Mouse (Mus musculus): ENCODE data around the gene Dbil5. TPM values are rescaled to one million over a fixed set of nuclear protein-coding genes. Genes with fewer than 3 reads are reported as not detected.

Dbil5 gene
- polyA plus RNA-seq (2015; fragmentation: Nextera tagmentation; extraction: Ambion mirVana), result 0.38 and 0.79 TPM in 2 replicates

DNA sequence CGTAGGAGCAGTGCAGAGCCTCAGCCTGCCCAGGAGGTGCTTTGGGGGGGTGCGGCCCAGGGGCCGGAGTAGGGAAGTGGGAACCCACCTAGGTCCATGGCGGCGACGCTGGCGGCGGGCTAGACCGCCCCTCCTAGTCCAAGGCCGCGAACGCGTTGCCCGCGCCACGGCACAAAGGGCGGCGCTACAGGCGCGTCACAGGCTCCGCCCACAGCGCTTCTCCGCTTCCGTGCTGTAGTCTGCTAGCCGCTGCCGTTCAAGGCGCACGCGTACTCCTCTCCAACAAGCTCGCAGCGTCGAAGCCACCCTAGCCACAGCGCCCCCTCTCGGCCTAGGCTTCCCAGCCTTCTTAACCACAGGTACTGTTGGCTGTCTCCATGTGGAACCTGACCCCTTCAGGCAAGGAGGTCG is at the start of gene Dbil5, which contains the start of gene Gemin4:
Dbil5 (plus strand) TSS at position 219 of the 411 bp plus-strand sequence.
Gemin4 (minus strand) TSS at position 275 of the 411 bp plus-strand sequence.
- under 1% methylated on average over 27 of the region's 35 CpGs for WGBS
- Histone ChIP-seq H3K27ac (replicated peaks) (peak within 1 kb of the TSS; percentile 91), H3K9ac (replicated peaks) (peak within 1 kb of the TSS; percentile 94), H3K9me3 (replicated peaks) (no peaks in the 10 kb centered on the region), H3K4me3 (replicated peaks) (peak within 1 kb of the TSS; percentile 68), H3K4me2 (peak within 1 kb of the TSS; percentile 78), H3K27me3 (replicated peaks) (no peaks in the 10 kb centered on the region), H3K36me3 (peaks cover 37% of the 10 kb centered on the region), H3K4me1 (peaks cover 14% of the 10 kb centered on the region)
- peak; percentile 98 for ATAC-seq (ENCODE audit: low FRiP score)

DNA sequence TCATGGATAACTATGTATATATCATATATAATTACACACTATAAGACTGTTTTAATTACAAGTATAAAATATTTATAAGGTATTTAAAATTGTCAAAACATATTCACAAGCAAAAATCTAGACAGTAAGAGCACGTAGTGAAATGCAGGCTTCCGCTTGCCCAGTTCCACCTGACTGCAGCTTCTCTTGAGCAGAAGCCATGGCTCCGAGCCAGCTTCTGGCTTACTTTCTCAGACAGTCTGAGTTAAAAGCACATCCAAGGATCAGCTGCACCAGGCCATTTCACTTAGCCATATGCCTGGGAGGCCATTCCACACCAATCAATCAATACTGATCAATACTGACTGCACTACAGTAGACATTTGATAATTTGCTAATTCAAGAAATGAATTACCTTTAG is 48.4 kb upstream of the Dbil5 start:
- WGBS, result 80% methylated on average over 3 of the region's 3 CpGs
- Histone ChIP-seq H3K4me2 (no peak overlapping the region), H3K9me3 (replicated peaks) (no peaks in the 10 kb centered on the region), H3K4me1 (0 out of 2 replicates have a peak, but pooled peaks cover 5% of the 10 kb centered on the region), H3K36me3 (peaks cover 30% of the 10 kb centered on the region), H3K9ac (replicated peaks) (no peak overlapping the region), H3K4me3 (replicated peaks) (no peak overlapping the region), H3K27ac (replicated peaks) (no peak overlapping the region), H3K27me3 (replicated peaks) (no peaks in the 10 kb centered on the region)
- ATAC-seq (ENCODE audit: low FRiP score), result no peak

DNA sequence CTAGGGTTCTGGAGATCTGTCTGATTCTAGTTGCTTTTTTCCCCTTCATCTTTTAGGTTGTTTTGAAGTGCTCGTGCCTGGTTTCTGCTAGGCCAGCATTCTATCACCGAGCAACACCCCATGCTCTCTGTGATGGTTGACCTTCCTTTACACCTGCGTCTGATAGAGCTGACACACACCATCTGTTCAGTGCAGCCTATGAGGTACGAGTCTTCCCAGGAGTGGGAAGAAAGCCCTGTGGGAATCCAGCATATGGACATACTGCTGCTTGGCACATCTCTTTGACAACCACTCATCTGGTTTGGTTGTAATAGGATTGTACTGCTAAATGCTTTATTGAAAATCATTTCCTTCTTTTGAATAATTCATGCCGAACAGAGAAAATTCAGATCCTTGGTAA is 47.2 kb upstream of the Dbil5 start:
- Histone ChIP-seq H3K27me3 (replicated peaks) (no peaks in the 10 kb centered on the region), H3K4me1 (0 out of 2 replicates have a peak, but pooled peaks cover 5% of the 10 kb centered on the region), H3K9me3 (replicated peaks) (no peaks in the 10 kb centered on the region), H3K9ac (replicated peaks) (no peak overlapping the region), H3K4me2 (no peak overlapping the region), H3K27ac (replicated peaks) (no peak overlapping the region), H3K4me3 (replicated peaks) (no peak overlapping the region), H3K36me3 (peaks cover 25% of the 10 kb centered on the region)
- no peak for ATAC-seq (ENCODE audit: low FRiP score)
- 59% methylated on average over 5 of the region's 5 CpGs for WGBS

DNA sequence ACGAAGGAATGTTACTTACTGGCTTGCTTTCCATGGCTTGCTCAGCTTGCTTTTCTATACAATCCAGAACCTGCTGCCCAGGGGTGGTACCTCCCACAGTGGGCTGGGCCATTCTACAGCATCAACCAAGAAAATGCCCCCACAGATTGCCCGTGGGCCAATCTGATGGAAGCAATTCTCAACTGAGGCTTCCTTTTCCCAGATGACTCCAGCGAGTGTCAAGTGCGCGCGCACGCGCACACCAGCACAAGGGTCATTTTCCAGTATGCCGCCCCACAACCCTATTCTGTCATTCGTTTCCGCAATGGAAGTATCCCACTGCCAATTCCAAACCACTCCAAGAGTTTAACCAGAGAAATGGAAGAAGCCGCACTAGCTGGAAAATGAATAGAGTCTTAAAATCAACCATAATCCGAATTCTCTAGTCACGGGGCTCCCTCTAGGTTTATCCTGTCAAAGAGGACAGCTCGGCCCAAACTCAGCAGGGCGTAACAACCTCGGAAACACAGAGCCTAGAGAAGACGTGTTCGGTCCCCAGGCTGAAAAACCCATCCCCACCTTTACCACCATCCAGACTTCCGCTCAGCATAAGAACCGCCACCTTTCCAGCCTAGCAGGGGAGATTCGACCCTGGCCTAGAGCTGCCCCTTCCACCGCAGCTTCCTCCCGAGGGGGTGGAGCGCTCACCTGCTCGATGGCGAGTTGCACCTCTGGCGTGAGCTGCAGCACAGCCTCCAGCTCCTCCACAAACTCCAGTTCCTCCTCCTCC is 38.5 kb upstream of the Dbil5 start:
- Histone ChIP-seq H3K9ac (replicated peaks) (peak overlapping the region; percentile 81), H3K4me3 (replicated peaks) (peak overlapping the region; percentile 94), H3K4me1 (peaks cover 18% of the 10 kb centered on the region), H3K9me3 (replicated peaks) (no peaks in the 10 kb centered on the region), H3K4me2 (peak overlapping the region; percentile 90), H3K36me3 (peaks cover 4% of the 10 kb centered on the region; the same call in 1 of the 2 replicates), H3K27me3 (replicated peaks) (no peaks in the 10 kb centered on the region), H3K27ac (replicated peaks) (peak overlapping the region; percentile 85)
- WGBS, result 1% methylated on average over 28 of the region's 28 CpGs
- peak; percentile 85 for ATAC-seq (ENCODE audit: low FRiP score)

DNA sequence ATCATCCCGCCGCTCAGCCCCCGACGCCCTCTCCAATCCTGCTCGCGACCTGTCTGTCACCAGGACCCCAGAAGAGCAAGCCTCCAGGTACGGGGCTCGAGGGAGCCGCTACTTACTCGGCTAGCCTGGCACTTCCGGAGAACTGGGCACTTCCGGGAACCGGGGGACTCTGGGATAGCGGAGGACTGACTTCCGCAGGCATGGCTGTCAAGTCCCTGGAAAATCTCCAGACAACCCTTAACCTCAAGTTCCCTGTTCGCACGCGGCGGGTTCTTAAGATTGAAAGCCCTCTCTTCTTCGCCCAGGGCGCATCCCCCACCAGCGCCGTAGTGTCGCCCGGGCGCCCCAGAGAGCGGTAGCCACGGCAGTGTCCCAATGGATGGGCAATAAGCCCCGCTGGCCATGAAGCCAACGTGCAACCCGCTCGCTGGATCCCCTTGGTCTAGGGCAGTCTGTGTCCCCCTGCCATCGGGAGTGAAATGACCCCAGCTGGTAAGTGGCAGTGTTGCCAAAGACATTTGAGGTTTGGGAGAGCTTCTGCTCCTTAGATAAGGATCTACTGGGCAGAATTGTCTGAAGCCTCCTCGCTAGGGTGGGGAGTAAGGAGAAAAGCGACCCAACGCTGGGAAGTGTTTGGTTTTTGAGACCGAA is 37.8 kb upstream of the Dbil5 start, which contains the start of the genes Vps53 and Fam57a:
Vps53 (minus strand) TSS at position 153 of the 651 bp plus-strand sequence.
Fam57a (plus strand) TSS at position 177 of the 651 bp plus-strand sequence.
- Histone ChIP-seq H3K27ac (replicated peaks) (peak within 1 kb of the TSS; percentile 85), H3K4me2 (peak within 1 kb of the TSS; percentile 90), H3K4me3 (replicated peaks) (peak within 1 kb of the TSS; percentile 94), H3K9ac (replicated peaks) (peak within 1 kb of the TSS; percentile 81), H3K36me3 (peaks cover 4% of the 10 kb centered on the region; the same call in 1 of the 2 replicates), H3K9me3 (replicated peaks) (no peaks in the 10 kb centered on the region), H3K27me3 (replicated peaks) (no peaks in the 10 kb centered on the region), H3K4me1 (peaks cover 18% of the 10 kb centered on the region)
- under 1% methylated on average over 37 of the region's 37 CpGs for WGBS
- peak; percentile 94 for ATAC-seq (ENCODE audit: low FRiP score)

DNA sequence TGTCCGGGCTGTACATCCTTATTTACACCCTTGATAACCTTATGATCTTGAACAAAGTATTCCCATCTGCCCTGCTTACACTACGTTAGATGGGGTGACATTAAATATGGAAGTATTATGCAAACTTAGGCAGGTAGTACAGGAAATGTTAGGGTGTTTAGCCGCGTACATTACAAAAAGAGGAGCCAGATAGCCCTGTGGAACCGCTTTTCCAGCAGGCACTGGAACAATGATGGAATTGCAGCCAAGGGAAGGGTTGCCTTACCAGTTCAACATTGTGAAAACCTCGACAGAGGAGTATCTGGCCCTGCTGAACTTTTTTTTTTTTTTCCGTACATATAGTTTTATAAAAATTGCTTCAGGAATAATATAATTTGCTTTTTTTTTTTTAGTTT is 37.3 kb upstream of the Dbil5 start:
- peak overlapping the region; percentile 94 for H3K4me3 ChIP-seq (replicated peaks)
- ATAC-seq (ENCODE audit: low FRiP score), result no peak
- peak overlapping the region; percentile 81 for H3K9ac ChIP-seq (replicated peaks)
- WGBS, result 22% methylated on average over 7 of the region's 7 CpGs
- H3K36me3 ChIP-seq, result peaks cover 4% of the 10 kb centered on the region; the same call in 1 of the 2 replicates
- peak overlapping the region; percentile 85 for H3K27ac ChIP-seq (replicated peaks)
- no peaks in the 10 kb centered on the region for H3K27me3 ChIP-seq (replicated peaks)
- peaks cover 18% of the 10 kb centered on the region for H3K4me1 ChIP-seq
- no peaks in the 10 kb centered on the region for H3K9me3 ChIP-seq (replicated peaks)
- peak overlapping the region; percentile 90 for H3K4me2 ChIP-seq

DNA sequence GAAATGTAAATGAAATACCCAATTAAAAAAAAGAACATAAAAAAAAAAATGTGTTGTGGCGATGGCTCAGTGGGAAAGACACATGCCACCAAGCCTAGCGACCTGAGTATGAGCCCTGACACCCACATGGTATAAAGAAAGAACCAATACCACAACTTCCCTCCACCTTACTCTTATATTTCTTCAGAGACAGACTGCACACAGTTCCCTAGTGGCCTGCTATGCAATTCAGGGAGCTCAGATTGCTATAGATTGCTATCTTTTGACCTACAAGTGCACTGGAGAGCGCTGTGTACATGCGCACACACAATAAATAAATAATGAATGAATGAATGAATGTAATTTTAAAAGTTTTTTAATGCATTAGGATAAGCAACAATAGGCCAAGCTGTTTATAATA is 33.7 kb upstream of the Dbil5 start:
- no peak for ATAC-seq (ENCODE audit: low FRiP score)
- H3K9ac ChIP-seq (replicated peaks), result no peak overlapping the region
- peaks cover 5% of the 10 kb centered on the region for H3K4me1 ChIP-seq
- H3K4me3 ChIP-seq (replicated peaks), result no peak overlapping the region
- H3K9me3 ChIP-seq (replicated peaks), result no peaks in the 10 kb centered on the region
- H3K27me3 ChIP-seq (replicated peaks), result no peaks in the 10 kb centered on the region
- no peak overlapping the region for H3K4me2 ChIP-seq
- 87% methylated on average over 4 of the region's 4 CpGs for WGBS
- no peak overlapping the region for H3K27ac ChIP-seq (replicated peaks)
- H3K36me3 ChIP-seq, result no peaks in the 10 kb centered on the region

DNA sequence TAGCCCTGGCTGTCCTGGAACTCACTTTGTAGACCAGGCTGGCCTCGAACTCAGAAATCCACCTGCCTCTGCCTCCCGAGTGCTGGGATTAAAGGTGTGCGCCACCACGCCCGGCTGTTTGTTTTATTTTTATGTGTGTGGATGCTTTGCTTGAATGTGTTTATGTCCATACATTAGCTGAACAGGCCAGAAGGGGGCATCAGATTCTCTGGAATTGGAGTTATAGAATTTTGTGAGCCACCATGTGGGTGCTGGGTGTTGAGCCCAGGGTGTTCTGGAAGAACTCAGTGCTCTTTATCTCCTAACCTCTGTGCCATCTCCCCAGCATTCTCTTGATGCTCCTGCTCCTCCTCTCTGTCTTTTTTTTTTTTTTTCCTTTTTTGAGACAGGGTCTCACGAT is 30.5 kb upstream of the Dbil5 start:
- Histone ChIP-seq H3K27ac (replicated peaks) (no peak overlapping the region), H3K4me2 (no peak overlapping the region), H3K36me3 (no peaks in the 10 kb centered on the region), H3K4me3 (replicated peaks) (no peak overlapping the region), H3K27me3 (replicated peaks) (no peaks in the 10 kb centered on the region), H3K9me3 (replicated peaks) (no peaks in the 10 kb centered on the region), H3K9ac (replicated peaks) (no peak overlapping the region), H3K4me1 (no peaks in the 10 kb centered on the region)
- ATAC-seq (ENCODE audit: low FRiP score), result no peak
- 83% methylated on average over 6 of the region's 6 CpGs for WGBS

DNA sequence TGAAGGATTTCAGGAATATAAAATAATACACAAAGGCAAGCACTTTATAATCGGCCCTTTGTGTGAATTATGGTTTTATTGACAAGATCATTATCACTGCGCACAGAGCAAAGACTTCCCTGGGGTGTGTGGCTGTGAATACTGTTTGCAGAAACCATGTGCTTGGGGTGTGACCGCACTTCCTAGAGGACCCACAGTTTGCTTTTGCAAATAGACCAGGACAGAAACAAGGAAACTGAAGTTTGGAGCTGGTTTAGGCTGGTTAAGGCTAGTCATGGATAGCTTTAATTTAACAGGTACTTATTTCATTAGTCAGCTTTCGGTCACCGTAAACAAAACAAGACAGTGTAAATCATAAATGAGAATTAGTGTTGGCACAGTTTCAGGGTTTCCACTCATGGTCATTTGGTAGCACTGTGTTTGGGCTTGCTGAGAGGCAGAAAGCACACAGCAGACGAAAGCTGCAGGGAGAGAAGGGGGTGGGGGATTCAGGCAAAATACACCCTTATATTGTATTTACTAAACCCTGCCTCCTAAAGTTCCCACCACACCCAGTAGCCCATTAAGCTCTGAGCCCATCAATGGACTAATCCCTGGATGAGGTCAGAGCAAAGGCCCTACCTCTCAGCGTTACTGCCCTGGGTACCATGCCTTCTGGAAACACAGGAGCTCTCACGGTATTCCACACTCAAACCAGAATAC is 21.0 kb upstream of the Dbil5 start:
- no peaks in the 10 kb centered on the region for H3K9me3 ChIP-seq (replicated peaks)
- H3K27me3 ChIP-seq (replicated peaks), result no peaks in the 10 kb centered on the region
- no peak overlapping the region for H3K4me2 ChIP-seq
- H3K4me3 ChIP-seq (replicated peaks), result no peak overlapping the region
- no peak overlapping the region for H3K9ac ChIP-seq (replicated peaks)
- no peak for ATAC-seq (ENCODE audit: low FRiP score)
- no peaks in the 10 kb centered on the region for H3K36me3 ChIP-seq
- peaks cover 4% of the 10 kb centered on the region for H3K4me1 ChIP-seq
- WGBS, result 52% methylated on average over 8 of the region's 8 CpGs
- H3K27ac ChIP-seq (replicated peaks), result no peak overlapping the region

DNA sequence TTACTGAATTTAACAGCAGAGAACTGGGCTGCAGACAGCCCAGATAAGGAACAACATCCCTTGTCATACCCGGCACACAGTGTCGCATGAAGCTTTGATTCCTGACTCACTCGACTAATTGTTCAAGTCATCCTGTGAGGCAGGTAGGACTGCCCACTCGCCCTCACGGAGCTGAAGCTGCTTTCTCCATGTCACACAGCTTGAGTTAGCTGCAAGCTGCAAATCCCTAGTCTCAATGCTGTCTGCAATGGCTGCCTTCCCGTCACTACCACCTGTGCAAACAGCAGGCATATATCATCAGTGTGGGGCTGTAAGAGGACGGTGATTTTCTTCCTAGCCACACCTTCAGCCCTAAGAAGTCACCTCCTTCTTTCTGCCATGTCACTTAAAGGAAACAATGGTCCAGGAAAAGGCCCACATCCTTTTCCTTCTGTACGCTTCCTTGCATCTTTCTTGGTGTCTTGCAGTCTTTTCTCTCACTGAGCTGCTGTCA is 20.4 kb upstream of the Dbil5 start:
- 55% methylated on average over 8 of the region's 8 CpGs for WGBS
- no peaks in the 10 kb centered on the region for H3K9me3 ChIP-seq (replicated peaks)
- no peak overlapping the region for H3K4me2 ChIP-seq
- peaks cover 7% of the 10 kb centered on the region for H3K4me1 ChIP-seq
- no peak overlapping the region for H3K9ac ChIP-seq (replicated peaks)
- H3K4me3 ChIP-seq (replicated peaks), result no peak overlapping the region
- no peak for ATAC-seq (ENCODE audit: low FRiP score)
- no peak overlapping the region for H3K27ac ChIP-seq (replicated peaks)
- no peaks in the 10 kb centered on the region for H3K27me3 ChIP-seq (replicated peaks)
- H3K36me3 ChIP-seq, result no peaks in the 10 kb centered on the region

Measured in neural tube, embryonic 15.5 days (tissue).